Mouse (Mus musculus): ENCODE results near the gene Igf2bp2. TPM values are rescaled to one million over a fixed set of nuclear protein-coding genes. Genes with fewer than 3 reads are reported as not detected.

The Igf2bp2 gene
- total and polyA plus RNA-seq, 2 experiments from 2014 or later, result 5.5 to 8.7 TPM

- H3K27ac ChIP-seq (ENCODE audit: low read depth, low read length), result no peak overlapping the region
- H3K4me3 ChIP-seq (ENCODE audit: low read depth, low read length), result no peak overlapping the region
- no peak for TF ChIP-seq CTCF (IDR thresholded peaks at IDR 0.05)
- H3K4me2 ChIP-seq (ENCODE audit: low read depth, low read length, poor library complexity, severe bottlenecking), result no peak overlapping the region
- WGBS, result 88% methylated on average over 7 of the region's 7 CpGs
- no peak for ATAC-seq (ENCODE audit: low FRiP score)
- no peak overlapping the region for H3K9ac ChIP-seq (replicated peaks; ENCODE audit: low read length, poor library complexity, severe bottlenecking)
- DNase-seq (ENCODE audit: low spot score), result no peak
- H3K9me3 ChIP-seq (ENCODE audit: low read length), result no peaks in the 10 kb centered on the region
- no peaks in the 10 kb centered on the region for H3K4me1 ChIP-seq (ENCODE audit: insufficient read depth, low read length)
- H3K27me3 ChIP-seq (ENCODE audit: insufficient read depth, low read length), result no peaks in the 10 kb centered on the region
- H3K36me3 ChIP-seq (ENCODE audit: insufficient read depth, low read length), result no peaks in the 10 kb centered on the region
Measured at GRCm38 (mm10) chr16:22146071-22146470, 17.0 kb downstream of the Igf2bp2 start.

DNA sequence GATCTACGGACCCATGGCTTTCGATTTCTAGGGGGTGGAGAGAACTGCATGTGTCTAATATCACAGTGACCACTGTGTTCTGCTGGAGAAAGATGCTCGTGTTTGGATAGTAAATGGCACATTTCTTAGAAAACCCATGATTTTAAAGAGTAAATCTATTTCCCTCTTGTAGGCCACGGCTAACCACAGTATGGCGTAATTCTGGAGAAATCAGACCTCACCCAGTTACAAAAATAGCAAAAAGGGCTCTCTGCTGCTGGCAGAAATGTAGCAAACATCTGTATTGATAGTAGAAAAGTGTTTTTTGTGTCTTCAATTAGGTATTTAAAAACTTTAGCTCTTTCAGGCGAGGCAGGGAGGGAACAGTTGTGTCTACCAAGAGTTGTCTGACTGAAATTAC, 18.6 kb downstream of the Igf2bp2 start:
- no peaks in the 10 kb centered on the region for H3K36me3 ChIP-seq (ENCODE audit: insufficient read depth, low read length)
- no peaks in the 10 kb centered on the region for H3K27me3 ChIP-seq (ENCODE audit: insufficient read depth, low read length)
- TF ChIP-seq CTCF (IDR thresholded peaks at IDR 0.05), result no peak
- no peak for ATAC-seq (ENCODE audit: low FRiP score)
- no peaks in the 10 kb centered on the region for H3K9me3 ChIP-seq (ENCODE audit: low read length)
- no peak overlapping the region for H3K4me2 ChIP-seq (ENCODE audit: low read depth, low read length, poor library complexity, severe bottlenecking)
- H3K27ac ChIP-seq (ENCODE audit: low read depth, low read length), result no peak overlapping the region
- no peak overlapping the region for H3K9ac ChIP-seq (replicated peaks; ENCODE audit: low read length, poor library complexity, severe bottlenecking)
- no peak overlapping the region for H3K4me3 ChIP-seq (ENCODE audit: low read depth, low read length)
- H3K4me1 ChIP-seq (ENCODE audit: insufficient read depth, low read length), result no peaks in the 10 kb centered on the region
- no peak for DNase-seq (ENCODE audit: low spot score)
- WGBS, result 92% methylated on average over 6 of the region's 6 CpGs

- no peak for DNase-seq (ENCODE audit: low spot score)
- no peak overlapping the region for H3K4me2 ChIP-seq (ENCODE audit: low read depth, low read length, poor library complexity, severe bottlenecking)
- no peak overlapping the region for H3K4me3 ChIP-seq (ENCODE audit: low read depth, low read length)
- H3K27me3 ChIP-seq (ENCODE audit: insufficient read depth, low read length), result no peaks in the 10 kb centered on the region
- no peaks in the 10 kb centered on the region for H3K9me3 ChIP-seq (ENCODE audit: low read length)
- H3K4me1 ChIP-seq (ENCODE audit: insufficient read depth, low read length), result no peaks in the 10 kb centered on the region
- no peak overlapping the region for H3K9ac ChIP-seq (replicated peaks; ENCODE audit: low read length, poor library complexity, severe bottlenecking)
- no peaks in the 10 kb centered on the region for H3K36me3 ChIP-seq (ENCODE audit: insufficient read depth, low read length)
- 76% methylated on average over 6 of the region's 6 CpGs for WGBS
- H3K27ac ChIP-seq (ENCODE audit: low read depth, low read length), result no peak overlapping the region
- no peak for ATAC-seq (ENCODE audit: low FRiP score)
- TF ChIP-seq CTCF (IDR thresholded peaks at IDR 0.05), result no peak
Measured at GRCm38 (mm10) chr16:22140861-22141260, 22.2 kb downstream of the Igf2bp2 start.

DNA sequence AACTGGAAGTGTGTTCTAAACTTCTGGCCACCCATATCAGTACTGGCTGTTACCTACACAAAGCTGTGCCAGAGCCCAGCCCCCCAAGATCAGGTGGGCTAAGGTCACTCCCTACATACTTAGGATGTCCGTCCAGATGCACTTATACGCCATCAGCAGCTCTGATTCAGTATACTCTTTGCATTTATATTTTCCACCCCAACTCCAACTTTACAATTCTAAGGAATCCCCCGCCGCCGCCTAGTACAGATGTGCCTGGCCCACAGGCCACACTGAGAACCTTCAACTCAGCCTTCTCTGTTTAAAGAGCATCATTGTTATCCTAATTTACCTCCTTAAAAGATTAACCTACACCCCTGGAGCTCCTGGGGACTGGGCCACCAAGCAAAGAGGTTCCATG, 23.3 kb downstream of the Igf2bp2 start:
- no peaks in the 10 kb centered on the region for H3K4me1 ChIP-seq (ENCODE audit: insufficient read depth, low read length)
- no peak for ATAC-seq (ENCODE audit: low FRiP score)
- no peak overlapping the region for H3K27ac ChIP-seq (ENCODE audit: low read depth, low read length)
- H3K27me3 ChIP-seq (ENCODE audit: insufficient read depth, low read length), result no peaks in the 10 kb centered on the region
- no peaks in the 10 kb centered on the region for H3K36me3 ChIP-seq (ENCODE audit: insufficient read depth, low read length)
- no peak overlapping the region for H3K9ac ChIP-seq (replicated peaks; ENCODE audit: low read length, poor library complexity, severe bottlenecking)
- no peaks in the 10 kb centered on the region for H3K9me3 ChIP-seq (ENCODE audit: low read length)
- H3K4me2 ChIP-seq (ENCODE audit: low read depth, low read length, poor library complexity, severe bottlenecking), result no peak overlapping the region
- no peak overlapping the region for H3K4me3 ChIP-seq (ENCODE audit: low read depth, low read length)
- TF ChIP-seq CTCF (IDR thresholded peaks at IDR 0.05), result no peak
- no peak for DNase-seq (ENCODE audit: low spot score)
- WGBS, result 80% methylated on average over 5 of the region's 5 CpGs

GRCm38 (mm10) chr16:22136198-22136597, 26.9 kb downstream of the Igf2bp2 start:
- DNase-seq (ENCODE audit: low spot score) (no peak), ATAC-seq (ENCODE audit: low FRiP score) (no peak)
- Histone ChIP-seq H3K4me2 (ENCODE audit: low read depth, low read length, poor library complexity, severe bottlenecking) (no peak overlapping the region), H3K27me3 (ENCODE audit: insufficient read depth, low read length) (no peaks in the 10 kb centered on the region), H3K4me3 (ENCODE audit: low read depth, low read length) (no peak overlapping the region), H3K4me1 (ENCODE audit: insufficient read depth, low read length) (no peaks in the 10 kb centered on the region), H3K36me3 (ENCODE audit: insufficient read depth, low read length) (no peaks in the 10 kb centered on the region), H3K9ac (replicated peaks; ENCODE audit: low read length, poor library complexity, severe bottlenecking) (no peak overlapping the region), H3K27ac (ENCODE audit: low read depth, low read length) (no peak overlapping the region), H3K9me3 (ENCODE audit: low read length) (no peaks in the 10 kb centered on the region)
- WGBS, result 49% methylated on average over 5 of the region's 5 CpGs
- TF ChIP-seq CTCF (IDR thresholded peaks at IDR 0.05), result no peak

DNA sequence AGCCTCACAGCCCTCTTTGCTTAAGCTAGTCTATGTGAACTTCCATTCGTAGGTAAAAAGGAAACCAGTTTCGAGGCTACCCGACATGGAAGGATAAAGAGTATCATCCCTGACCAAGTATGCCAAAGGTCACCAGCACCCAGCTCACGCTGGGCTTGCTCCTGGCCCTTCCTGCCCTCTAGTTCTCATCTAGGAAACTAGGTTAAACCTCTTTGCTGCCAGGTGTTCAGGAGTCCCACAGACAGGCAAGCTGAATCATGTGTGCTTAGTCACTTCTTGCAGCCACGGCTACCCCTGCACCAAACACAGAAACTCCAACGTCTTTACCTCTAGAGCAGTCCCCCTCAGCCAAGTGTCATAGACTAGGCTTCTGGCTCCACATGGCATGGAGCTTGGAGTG, 31.8 kb downstream of the Igf2bp2 start:
- DNase-seq (ENCODE audit: low spot score) (no peak), ATAC-seq (ENCODE audit: low FRiP score) (no peak)
- Histone ChIP-seq H3K27me3 (ENCODE audit: insufficient read depth, low read length) (no peaks in the 10 kb centered on the region), H3K4me1 (ENCODE audit: insufficient read depth, low read length) (no peaks in the 10 kb centered on the region), H3K36me3 (ENCODE audit: insufficient read depth, low read length) (no peaks in the 10 kb centered on the region), H3K4me3 (ENCODE audit: low read depth, low read length) (no peak overlapping the region), H3K9me3 (ENCODE audit: low read length) (no peaks in the 10 kb centered on the region), H3K4me2 (ENCODE audit: low read depth, low read length, poor library complexity, severe bottlenecking) (no peak overlapping the region), H3K27ac (ENCODE audit: low read depth, low read length) (no peak overlapping the region), H3K9ac (replicated peaks; ENCODE audit: low read length, poor library complexity, severe bottlenecking) (no peak overlapping the region)
- TF ChIP-seq CTCF (IDR thresholded peaks at IDR 0.05), result no peak
- 84% methylated on average over 6 of the region's 6 CpGs for WGBS
